Mouse (Mus musculus) midbrain, embryonic 10.5 days (tissue): ENCODE data around the gene Wfs1. TPM values are rescaled to one million over a fixed set of nuclear protein-coding genes. Genes with fewer than 3 reads are reported as not detected.

ENCODE experiments used
- DNase-seq: peaks from one replicate; pipeline ENCODE4 v3.0.0-alpha.2; 2017; ENCODE audit warnings: low spot score
- H3K27ac ChIP-seq: fragments of 300-500 bp; sonication (generic); replicated peaks from 2 replicates; pipeline ENCODE4 v1.5.1; 2016; ENCODE audit warnings: mild to moderate bottlenecking
- H3K27me3 ChIP-seq: fragments of 300-500 bp; sonication (generic); 2 replicates; pipeline ENCODE4 v1.6.1; 2016; ENCODE audit warnings: low read depth, mild to moderate bottlenecking; ENCODE audit not compliant: poor library complexity, severe bottlenecking
- H3K36me3 ChIP-seq: fragments of 300-500 bp; sonication (generic); 2 replicates; pipeline ENCODE4 v1.6.1; 2016; ENCODE audit warnings: mild to moderate bottlenecking, moderate library complexity
- H3K4me1 ChIP-seq: fragments of 300-500 bp; sonication (generic); 2 replicates; pipeline ENCODE4 v1.6.1; 2016
- H3K4me3 ChIP-seq: fragments of 300-500 bp; sonication (generic); 2 replicates; pipeline ENCODE4 v1.5.1; 2016; ENCODE audit warnings: mild to moderate bottlenecking, moderate library complexity
- H3K9me3 ChIP-seq: fragments of 300-500 bp; sonication (generic); replicated peaks from 2 replicates; pipeline ENCODE4 v1.6.1; 2016; ENCODE audit warnings: mild to moderate bottlenecking
- WGBS: fragments of 180-500 bp; shearing (Covaris S2); methylation state at CpG from one replicate; pipeline ENCODE4 v1.1.7; 2016; 5-methylcytosine and 5-hydroxymethylcytosine counted together
- polyA plus RNA-seq: library from polyadenylated mRNA; unstranded; fragments of >200 nt; fragmentation: Nextera tagmentation; extraction: Ambion mirVana; gene quantifications from 2 replicates; pipeline ENCODE4 v1.2.1, GENCODE M21; 2016

Wfs1 gene
- polyA plus RNA-seq, 1 experiment from 2014 or later = 8.9 TPM

- WGBS = 73% methylated on average over 9 of the region's 9 CpGs
- no peak for DNase-seq
These were observed 11.2 kb downstream of the Wfs1 start for GRCm38 (mm10) chr5:36977809-36978208.

GRCm38 (mm10) chr5:36975336-36975735, 13.7 kb downstream of the Wfs1 start:
- peaks cover 6% of the 10 kb centered on the region for H3K4me1 ChIP-seq
- no peak overlapping the region for H3K27ac ChIP-seq
- WGBS = 88% methylated on average over 13 of the region's 13 CpGs
- H3K9me3 ChIP-seq = no peaks in the 10 kb centered on the region
- DNase-seq = no peak
- peaks cover 43% of the 10 kb centered on the region for H3K36me3 ChIP-seq
- no peak overlapping the region for H3K4me3 ChIP-seq
- no peaks in the 10 kb centered on the region for H3K27me3 ChIP-seq

More at GRCm38 (mm10) chr5:36977809-36978208, 11.2 kb downstream of the Wfs1 start:
- H3K4me3 ChIP-seq = no peak overlapping the region
- peaks cover 34% of the 10 kb centered on the region for H3K36me3 ChIP-seq
- H3K4me1 ChIP-seq = peaks cover 16% of the 10 kb centered on the region
- no peaks in the 10 kb centered on the region for H3K9me3 ChIP-seq
- H3K27ac ChIP-seq = no peak overlapping the region
- H3K27me3 ChIP-seq = no peaks in the 10 kb centered on the region

GRCm38 (mm10) chr5:36971587-36971986, 17.4 kb downstream of the Wfs1 start:
- Histone ChIP-seq H3K36me3 (peaks cover 69% of the 10 kb centered on the region), H3K4me1 (no peaks in the 10 kb centered on the region), H3K9me3 (no peaks in the 10 kb centered on the region), H3K4me3 (no peak overlapping the region), H3K27me3 (no peaks in the 10 kb centered on the region), H3K27ac (no peak overlapping the region)
- WGBS = 93% methylated on average over 8 of the region's 8 CpGs
- no peak for DNase-seq

- peaks cover 24% of the 10 kb centered on the region for H3K4me1 ChIP-seq
- H3K4me3 ChIP-seq = no peak overlapping the region
- peaks cover 6% of the 10 kb centered on the region; the same call in 1 of the 2 replicates for H3K27me3 ChIP-seq
- peak; percentile 41 for DNase-seq
- no peaks in the 10 kb centered on the region for H3K9me3 ChIP-seq
- peaks cover 9% of the 10 kb centered on the region for H3K36me3 ChIP-seq
- 34% methylated on average over 5 of the region's 5 CpGs for WGBS
- H3K27ac ChIP-seq = peak overlapping the region; percentile 53
These were observed 28.5 kb downstream of the Wfs1 start for GRCm38 (mm10) chr5:36960501-36960900.

GRCm38 (mm10) chr5:36958837-36959236, 30.2 kb downstream of the Wfs1 start:
- no peaks in the 10 kb centered on the region for H3K36me3 ChIP-seq
- WGBS = 38% methylated on average over 5 of the region's 5 CpGs
- peaks cover 24% of the 10 kb centered on the region for H3K4me1 ChIP-seq
- no peak overlapping the region for H3K27ac ChIP-seq
- DNase-seq = peak; percentile 68
- no peaks in the 10 kb centered on the region for H3K9me3 ChIP-seq
- H3K27me3 ChIP-seq = peaks cover 6% of the 10 kb centered on the region; the same call in 1 of the 2 replicates
- H3K4me3 ChIP-seq = no peak overlapping the region

- peaks cover 6% of the 10 kb centered on the region for H3K27me3 ChIP-seq
- H3K4me1 ChIP-seq = peaks cover 18% of the 10 kb centered on the region
- H3K9me3 ChIP-seq = no peaks in the 10 kb centered on the region
- no peaks in the 10 kb centered on the region for H3K36me3 ChIP-seq
- 37% methylated on average over 4 of the region's 4 CpGs for WGBS
- no peak overlapping the region for H3K4me3 ChIP-seq
- DNase-seq = peak; percentile 23
- H3K27ac ChIP-seq = no peak overlapping the region
These were observed 33.6 kb downstream of the Wfs1 start for GRCm38 (mm10) chr5:36955366-36955765.

GRCm38 (mm10) chr5:36952311-36952710, 36.7 kb downstream of the Wfs1 start:
- DNase-seq = no peak
- H3K27ac ChIP-seq = no peak overlapping the region; the same call in 1 of the 2 replicates
- 93% methylated on average over 15 of the region's 15 CpGs for WGBS
- no peaks in the 10 kb centered on the region for H3K36me3 ChIP-seq
- H3K9me3 ChIP-seq = no peaks in the 10 kb centered on the region
- H3K4me3 ChIP-seq = no peak overlapping the region
- peaks cover 7% of the 10 kb centered on the region; the same call in 1 of the 2 replicates for H3K4me1 ChIP-seq
- peaks cover 4% of the 10 kb centered on the region for H3K27me3 ChIP-seq

GRCm38 (mm10) chr5:36950871-36951270, 38.1 kb downstream of the Wfs1 start:
- H3K27ac ChIP-seq = no peak overlapping the region
- peaks cover 13% of the 10 kb centered on the region for H3K4me1 ChIP-seq
- DNase-seq = no peak
- H3K27me3 ChIP-seq = peaks cover 4% of the 10 kb centered on the region
- H3K36me3 ChIP-seq = no peaks in the 10 kb centered on the region
- H3K4me3 ChIP-seq = no peak overlapping the region
- no peaks in the 10 kb centered on the region for H3K9me3 ChIP-seq
- WGBS = 71% methylated on average over 2 of the region's 2 CpGs

- WGBS = 19% methylated on average over 3 of the region's 3 CpGs
- no peaks in the 10 kb centered on the region for H3K36me3 ChIP-seq
- H3K27ac ChIP-seq = no peak overlapping the region
- H3K4me3 ChIP-seq = no peak overlapping the region
- peak; percentile 77 for DNase-seq
- H3K9me3 ChIP-seq = no peaks in the 10 kb centered on the region
- H3K4me1 ChIP-seq = peaks cover 24% of the 10 kb centered on the region
- H3K27me3 ChIP-seq = peaks cover 4% of the 10 kb centered on the region
These were observed 40.2 kb downstream of the Wfs1 start for GRCm38 (mm10) chr5:36948831-36949230.

GRCm38 (mm10) chr5:36946445-36946844, 42.6 kb downstream of the Wfs1 start:
- H3K9me3 ChIP-seq = no peaks in the 10 kb centered on the region
- peak; percentile 61 for DNase-seq
- H3K27ac ChIP-seq = no peak overlapping the region
- WGBS = 16% methylated on average over 5 of the region's 5 CpGs
- H3K4me1 ChIP-seq = peaks cover 17% of the 10 kb centered on the region
- H3K36me3 ChIP-seq = no peaks in the 10 kb centered on the region
- H3K4me3 ChIP-seq = no peak overlapping the region
- H3K27me3 ChIP-seq = peaks cover 4% of the 10 kb centered on the region; the same call in 1 of the 2 replicates

- Histone ChIP-seq H3K36me3 (no peaks in the 10 kb centered on the region), H3K4me3 (no peak overlapping the region), H3K27ac (no peak overlapping the region), H3K27me3 (peaks cover 4% of the 10 kb centered on the region; the same call in 1 of the 2 replicates), H3K4me1 (peaks cover 17% of the 10 kb centered on the region), H3K9me3 (no peaks in the 10 kb centered on the region)
- WGBS = 80% methylated on average over 2 of the region's 2 CpGs
- no peak for DNase-seq
These were observed 43.3 kb downstream of the Wfs1 start for GRCm38 (mm10) chr5:36945713-36946112.

GRCm38 (mm10) chr5:36945102-36945701, 43.8 kb downstream of the Wfs1 start:
- Histone ChIP-seq H3K36me3 (no peaks in the 10 kb centered on the region), H3K27me3 (peaks cover 4% of the 10 kb centered on the region; the same call in 1 of the 2 replicates), H3K27ac (no peak overlapping the region), H3K4me3 (no peak overlapping the region), H3K9me3 (no peaks in the 10 kb centered on the region), H3K4me1 (peaks cover 17% of the 10 kb centered on the region)
- no peak for DNase-seq
- WGBS = 51% methylated on average over 8 of the region's 8 CpGs

- peaks cover 17% of the 10 kb centered on the region for H3K4me1 ChIP-seq
- H3K4me3 ChIP-seq = no peak overlapping the region
- H3K27me3 ChIP-seq = peaks cover 4% of the 10 kb centered on the region; the same call in 1 of the 2 replicates
- WGBS = 76% methylated on average over 5 of the region's 5 CpGs
- H3K9me3 ChIP-seq = no peaks in the 10 kb centered on the region
- DNase-seq = no peak
- no peak overlapping the region for H3K27ac ChIP-seq
- H3K36me3 ChIP-seq = no peaks in the 10 kb centered on the region
These were observed 44.5 kb downstream of the Wfs1 start for GRCm38 (mm10) chr5:36944552-36944951.
